Mouse (Mus musculus): ENCODE results near the gene Cradd. TPM values are rescaled to one million over a fixed set of nuclear protein-coding genes. Genes with fewer than 3 reads are reported as not detected.

Gene Cradd
- polyA plus RNA-seq, 1 experiment from 2014 or later = 11.7 TPM

DNA sequence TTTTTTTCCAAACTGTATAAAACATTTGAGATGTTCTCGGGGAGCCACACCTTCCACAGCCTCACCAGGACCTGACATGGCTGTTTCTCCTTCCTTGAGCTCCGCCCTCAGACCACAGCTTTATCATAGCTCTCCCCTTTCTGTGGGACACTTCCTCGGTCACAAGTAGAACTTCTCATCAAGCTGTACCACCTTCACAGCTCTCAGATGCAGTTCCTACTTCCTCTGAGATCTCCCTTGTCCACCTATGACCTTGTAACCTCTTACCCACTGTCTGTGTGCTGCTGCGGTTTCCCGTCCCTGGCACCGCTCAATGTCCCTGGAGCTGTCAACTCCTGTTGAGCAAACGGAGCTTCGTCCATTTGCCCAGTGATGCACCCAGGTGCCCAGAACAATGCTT, 143.8 kb downstream of the Cradd start:
- Histone ChIP-seq H3K27me3 (replicated peaks; ENCODE audit: control insufficient read depth, insufficient read depth, low read length) (no peaks in the 10 kb centered on the region), H3K27ac (ENCODE audit: low read depth, low read length) (no peak overlapping the region), H3K9me3 (replicated peaks; ENCODE audit: control insufficient read depth, low read length) (no peaks in the 10 kb centered on the region), H3K4me2 (ENCODE audit: low read length) (no peak overlapping the region), H3K4me1 (ENCODE audit: control insufficient read depth, insufficient read depth, low read length) (peaks cover 4% of the 10 kb centered on the region; the same call in 1 of the 2 replicates), H3K4me3 (ENCODE audit: low read depth, low read length) (no peak overlapping the region), H3K9ac (ENCODE audit: low read length) (no peak overlapping the region), H3K36me3 (ENCODE audit: control insufficient read depth, insufficient read depth, low read length) (no peaks in the 10 kb centered on the region)
- 87% methylated on average over 8 of the region's 8 CpGs for WGBS
- DNase-seq (ENCODE audit: low spot score) (no peak), ATAC-seq (no peak)

DNA sequence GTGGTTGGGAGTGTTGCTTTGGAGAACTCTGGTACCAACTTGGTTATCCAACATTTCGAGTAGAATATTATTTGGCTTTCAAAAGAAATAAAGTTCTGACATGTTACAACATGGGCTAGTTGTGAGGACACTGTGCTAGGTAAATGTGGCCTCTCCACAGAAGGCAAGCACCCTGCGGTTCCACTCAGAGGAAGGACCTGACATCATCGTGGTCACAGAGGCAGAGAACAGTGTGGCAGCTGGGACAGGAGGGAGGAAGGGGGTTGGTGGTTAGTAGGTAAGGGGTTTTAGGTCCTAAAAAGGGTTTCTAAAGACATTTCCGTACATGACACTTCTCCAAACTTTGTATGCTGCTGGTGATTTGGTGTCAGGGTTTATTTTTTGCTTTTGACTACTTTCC, 145.1 kb downstream of the Cradd start:
- Histone ChIP-seq H3K4me1 (ENCODE audit: control insufficient read depth, insufficient read depth, low read length) (peaks cover 4% of the 10 kb centered on the region; the same call in 1 of the 2 replicates), H3K4me2 (ENCODE audit: low read length) (no peak overlapping the region), H3K4me3 (ENCODE audit: low read depth, low read length) (no peak overlapping the region), H3K27ac (ENCODE audit: low read depth, low read length) (no peak overlapping the region), H3K27me3 (replicated peaks; ENCODE audit: control insufficient read depth, insufficient read depth, low read length) (no peaks in the 10 kb centered on the region), H3K9me3 (replicated peaks; ENCODE audit: control insufficient read depth, low read length) (no peaks in the 10 kb centered on the region), H3K36me3 (ENCODE audit: control insufficient read depth, insufficient read depth, low read length) (no peaks in the 10 kb centered on the region), H3K9ac (ENCODE audit: low read length) (no peak overlapping the region)
- ATAC-seq = no peak
- WGBS = 82% methylated on average over 4 of the region's 4 CpGs
- no peak for DNase-seq (ENCODE audit: low spot score)

DNA sequence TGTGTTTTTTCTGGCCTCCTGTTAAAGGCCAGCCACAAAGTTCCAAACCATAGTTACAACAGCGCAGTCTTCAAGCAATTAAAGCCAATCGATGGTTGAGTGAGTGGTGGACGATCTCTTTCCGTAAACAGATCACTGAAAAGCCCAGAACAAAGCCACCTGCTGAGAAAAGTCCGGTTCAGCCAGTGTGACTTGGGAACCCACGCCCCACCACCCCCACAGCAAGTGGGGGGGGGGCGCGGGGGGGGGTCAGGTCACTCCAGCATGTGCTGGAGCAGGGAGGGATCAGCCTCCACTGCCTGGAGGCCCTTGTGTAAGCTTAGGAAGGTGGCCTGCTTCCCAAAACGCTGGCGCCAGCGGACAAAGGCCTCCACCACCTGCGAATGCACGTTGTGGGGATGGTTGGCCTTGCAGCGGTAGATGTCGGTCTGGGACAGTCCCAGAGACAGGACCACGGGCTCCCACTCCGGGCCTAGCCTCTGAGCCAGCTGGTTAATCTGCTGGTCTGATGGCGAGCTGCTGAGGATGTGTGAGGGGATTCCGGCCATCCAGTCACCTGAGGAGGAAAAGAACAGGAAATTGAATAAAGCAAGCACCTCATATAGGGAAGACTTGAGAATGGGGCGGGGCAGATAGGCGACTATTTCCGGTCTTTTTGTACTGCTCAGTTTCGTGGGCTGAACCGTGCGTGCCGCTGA, 148.4 kb downstream of the Cradd start:
- H3K9me3 ChIP-seq (replicated peaks; ENCODE audit: control insufficient read depth, low read length) = no peaks in the 10 kb centered on the region
- no peak for DNase-seq (ENCODE audit: low spot score)

DNA sequence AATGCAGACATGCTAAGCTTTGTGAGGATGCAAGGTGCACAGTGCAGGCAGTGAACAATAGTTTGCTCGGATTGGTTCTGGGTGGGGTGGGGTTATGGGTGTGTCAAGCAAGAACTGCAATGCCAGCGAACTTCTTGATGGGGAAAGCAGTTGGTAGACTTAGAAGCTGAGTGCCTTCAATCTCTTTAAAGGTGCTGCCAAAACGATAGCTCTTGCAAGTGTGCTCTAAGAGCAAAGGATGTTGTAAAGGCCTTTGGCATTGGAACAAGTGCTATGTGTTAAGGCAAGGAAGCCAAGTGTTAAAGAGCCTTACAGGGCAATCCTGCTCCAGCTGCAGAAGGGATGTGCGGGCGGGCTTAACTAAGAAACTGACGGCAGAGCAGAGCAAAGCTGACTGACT, 149.7 kb downstream of the Cradd start:
- Histone ChIP-seq H3K9ac (ENCODE audit: low read length) (no peak overlapping the region), H3K27me3 (replicated peaks; ENCODE audit: control insufficient read depth, insufficient read depth, low read length) (no peaks in the 10 kb centered on the region), H3K4me1 (ENCODE audit: control insufficient read depth, insufficient read depth, low read length) (peaks cover 10% of the 10 kb centered on the region; the same call in 1 of the 2 replicates), H3K4me3 (ENCODE audit: low read depth, low read length) (no peak overlapping the region), H3K9me3 (replicated peaks; ENCODE audit: control insufficient read depth, low read length) (no peaks in the 10 kb centered on the region; the same call in 1 of the 2 replicates), H3K4me2 (ENCODE audit: low read length) (no peak overlapping the region), H3K27ac (ENCODE audit: low read depth, low read length) (no peak overlapping the region), H3K36me3 (ENCODE audit: control insufficient read depth, insufficient read depth, low read length) (no peaks in the 10 kb centered on the region)
- no peak for DNase-seq (ENCODE audit: low spot score)
- no peak for ATAC-seq
- WGBS = 69% methylated on average over 6 of the region's 6 CpGs

More for the DNA sequence above, 148.4 kb downstream of the Cradd start:
- no peak for ATAC-seq
- Histone ChIP-seq H3K27ac (ENCODE audit: low read depth, low read length) (no peak overlapping the region), H3K4me1 (ENCODE audit: control insufficient read depth, insufficient read depth, low read length) (peaks cover 10% of the 10 kb centered on the region; the same call in 1 of the 2 replicates), H3K4me2 (ENCODE audit: low read length) (no peak overlapping the region), H3K9ac (ENCODE audit: low read length) (no peak overlapping the region), H3K4me3 (ENCODE audit: low read depth, low read length) (no peak overlapping the region), H3K27me3 (replicated peaks; ENCODE audit: control insufficient read depth, insufficient read depth, low read length) (no peaks in the 10 kb centered on the region), H3K36me3 (ENCODE audit: control insufficient read depth, insufficient read depth, low read length) (no peaks in the 10 kb centered on the region)
- WGBS = 43% methylated on average over 26 of the region's 26 CpGs

DNA sequence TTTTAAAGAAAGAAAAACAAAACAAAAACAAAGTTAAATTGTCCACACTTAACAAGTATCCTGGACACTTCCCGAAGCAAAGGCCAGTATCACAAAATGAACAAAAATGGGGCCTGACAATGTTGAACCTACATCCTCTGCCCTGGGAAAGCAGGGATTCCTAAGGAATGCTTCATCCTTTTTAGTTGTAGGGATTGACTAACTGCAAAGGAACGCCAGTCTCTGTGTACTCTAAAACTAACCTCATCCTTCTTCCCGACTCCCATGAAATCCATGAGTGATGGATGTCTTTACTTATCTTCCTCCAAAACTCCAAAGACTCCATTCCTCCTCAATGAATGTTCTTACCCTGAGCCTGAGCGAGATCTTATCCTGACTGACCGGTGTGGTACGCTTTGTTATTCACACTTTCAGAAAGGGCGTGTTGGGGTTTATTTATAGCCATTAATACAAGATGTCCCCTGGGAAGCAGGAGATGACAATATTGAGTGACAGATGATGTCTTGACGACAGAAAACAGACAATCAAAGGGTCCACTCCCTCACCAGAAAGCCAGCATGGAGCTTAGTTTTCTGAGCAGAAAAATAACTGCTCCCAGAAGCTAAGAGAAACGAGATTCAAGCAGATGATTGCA, 153.1 kb downstream of the Cradd start:
- Histone ChIP-seq H3K27ac (ENCODE audit: low read depth, low read length) (no peak overlapping the region), H3K36me3 (ENCODE audit: control insufficient read depth, insufficient read depth, low read length) (no peaks in the 10 kb centered on the region), H3K9me3 (replicated peaks; ENCODE audit: control insufficient read depth, low read length) (no peaks in the 10 kb centered on the region; the same call in 1 of the 2 replicates), H3K27me3 (replicated peaks; ENCODE audit: control insufficient read depth, insufficient read depth, low read length) (no peaks in the 10 kb centered on the region), H3K4me1 (ENCODE audit: control insufficient read depth, insufficient read depth, low read length) (peaks cover 10% of the 10 kb centered on the region; the same call in 1 of the 2 replicates), H3K4me3 (ENCODE audit: low read depth, low read length) (no peak overlapping the region), H3K4me2 (ENCODE audit: low read length) (no peak overlapping the region), H3K9ac (ENCODE audit: low read length) (no peak overlapping the region)
- 88% methylated on average over 9 of the region's 9 CpGs for WGBS
- no peak for ATAC-seq
- no peak for DNase-seq (ENCODE audit: low spot score)

DNA sequence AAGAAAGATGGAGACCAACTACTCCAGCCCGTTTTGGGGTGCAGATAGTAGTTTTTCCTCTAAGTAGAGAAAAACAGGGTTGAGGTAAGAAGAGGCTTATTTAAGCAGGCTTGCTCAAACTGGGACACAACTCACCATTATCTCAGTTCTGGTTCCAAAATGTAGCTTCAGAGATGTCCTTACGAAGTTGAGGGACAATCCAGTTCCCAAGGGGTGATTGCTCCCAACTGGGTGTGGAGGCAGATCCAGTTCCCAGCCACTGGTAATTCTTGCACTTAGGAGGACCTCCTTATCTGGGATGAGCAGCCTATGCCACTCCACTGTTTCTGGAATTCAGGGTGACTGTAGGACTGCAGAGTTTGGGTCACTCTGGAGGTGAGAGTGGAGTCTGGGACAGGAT, 159.0 kb downstream of the Cradd start:
- no peaks in the 10 kb centered on the region for H3K4me1 ChIP-seq (ENCODE audit: control insufficient read depth, insufficient read depth, low read length)
- H3K36me3 ChIP-seq (ENCODE audit: control insufficient read depth, insufficient read depth, low read length) = no peaks in the 10 kb centered on the region
- H3K4me3 ChIP-seq (ENCODE audit: low read depth, low read length) = no peak overlapping the region
- ATAC-seq (no peak), DNase-seq (ENCODE audit: low spot score) (no peak)
- WGBS = 85% methylated on average over 2 of the region's 2 CpGs
- no peaks in the 10 kb centered on the region for H3K27me3 ChIP-seq (replicated peaks; ENCODE audit: control insufficient read depth, insufficient read depth, low read length)
- H3K9me3 ChIP-seq (replicated peaks; ENCODE audit: control insufficient read depth, low read length) = no peaks in the 10 kb centered on the region
- H3K27ac ChIP-seq (ENCODE audit: low read depth, low read length) = no peak overlapping the region
- no peak overlapping the region for H3K9ac ChIP-seq (ENCODE audit: low read length)
- no peak overlapping the region for H3K4me2 ChIP-seq (ENCODE audit: low read length)

DNA sequence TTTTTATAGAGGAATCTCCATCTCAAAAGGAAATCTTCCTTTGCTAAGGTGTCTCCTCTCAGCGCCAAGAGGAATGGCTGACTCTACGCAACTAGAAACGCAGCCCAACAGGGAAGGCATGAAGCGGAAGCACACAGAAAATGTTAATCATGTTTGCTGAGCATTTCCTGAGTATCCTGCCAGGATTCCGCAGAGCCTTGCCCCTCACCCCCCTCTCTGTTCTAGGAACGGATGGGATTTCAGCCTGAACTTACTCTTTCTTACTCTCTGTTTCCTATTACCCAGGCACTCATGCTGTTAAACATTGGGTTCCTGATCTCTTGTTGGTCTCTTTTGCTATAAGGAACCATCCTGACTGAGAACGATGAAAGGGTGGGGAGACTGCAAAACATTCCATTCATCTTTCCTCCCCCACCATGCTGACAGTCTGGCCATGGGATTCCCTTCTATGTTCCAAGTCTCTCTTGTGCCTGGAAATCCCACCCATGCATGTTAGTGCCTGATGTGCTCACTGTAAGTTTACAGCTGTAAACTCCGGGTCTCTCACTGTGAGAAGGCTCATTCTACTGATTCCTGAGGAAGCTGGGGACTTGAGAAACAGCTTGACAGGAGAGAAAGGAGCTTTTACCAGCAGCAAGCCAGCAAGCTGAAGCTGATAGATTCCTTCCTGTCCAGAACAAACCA, 161.1 kb downstream of the Cradd start:
- no peak overlapping the region for H3K4me2 ChIP-seq (ENCODE audit: low read length)
- ATAC-seq = no peak
- no peak overlapping the region for H3K27ac ChIP-seq (ENCODE audit: low read depth, low read length)
- H3K9ac ChIP-seq (ENCODE audit: low read length) = 0 out of 2 replicates have a peak overlapping the region, but pooled peaks have one; percentile 13
- H3K9me3 ChIP-seq (replicated peaks; ENCODE audit: control insufficient read depth, low read length) = no peaks in the 10 kb centered on the region
- no peaks in the 10 kb centered on the region for H3K4me1 ChIP-seq (ENCODE audit: control insufficient read depth, insufficient read depth, low read length)
- H3K36me3 ChIP-seq (ENCODE audit: control insufficient read depth, insufficient read depth, low read length) = no peaks in the 10 kb centered on the region
- no peak overlapping the region for H3K4me3 ChIP-seq (ENCODE audit: low read depth, low read length)
- 67% methylated on average over 8 of the region's 8 CpGs for WGBS
- DNase-seq (ENCODE audit: low spot score) = no peak
- H3K27me3 ChIP-seq (replicated peaks; ENCODE audit: control insufficient read depth, insufficient read depth, low read length) = no peaks in the 10 kb centered on the region

DNA sequence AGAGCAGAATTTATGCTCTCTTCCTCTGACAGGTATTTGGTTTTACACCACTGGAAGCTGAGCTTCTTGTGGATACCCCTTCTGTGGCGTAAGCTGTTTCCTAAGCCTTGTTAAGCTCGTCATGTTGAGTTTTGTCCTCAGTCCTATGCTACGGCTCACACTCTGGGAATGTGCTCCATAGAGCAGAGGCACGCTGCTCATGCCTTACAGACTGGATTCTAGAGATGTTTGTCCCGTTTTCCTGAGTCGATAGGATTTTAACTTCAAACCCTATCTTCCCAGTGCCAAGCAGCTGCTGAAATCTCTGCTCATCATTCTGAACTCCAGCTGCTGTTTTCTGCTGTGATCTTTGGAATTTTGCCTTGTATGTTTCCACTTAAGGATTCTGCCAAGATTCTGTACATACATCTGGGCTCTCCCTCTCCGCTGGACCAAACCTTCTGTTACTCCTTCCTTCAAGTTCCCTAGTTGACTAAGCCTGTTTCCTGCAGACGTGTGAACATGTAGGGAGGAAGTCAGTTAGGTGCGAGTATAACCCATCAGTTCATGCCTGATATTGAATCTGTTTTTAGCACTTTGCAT, 164.2 kb downstream of the Cradd start:
- no peak for DNase-seq (ENCODE audit: low spot score)
- H3K9ac ChIP-seq (ENCODE audit: low read length) = no peak overlapping the region
- WGBS = 76% methylated on average over 9 of the region's 9 CpGs
- no peaks in the 10 kb centered on the region for H3K4me1 ChIP-seq (ENCODE audit: control insufficient read depth, insufficient read depth, low read length)
- no peak overlapping the region for H3K4me3 ChIP-seq (ENCODE audit: low read depth, low read length)
- H3K36me3 ChIP-seq (ENCODE audit: control insufficient read depth, insufficient read depth, low read length) = no peaks in the 10 kb centered on the region
- no peaks in the 10 kb centered on the region for H3K27me3 ChIP-seq (replicated peaks; ENCODE audit: control insufficient read depth, insufficient read depth, low read length)
- no peak overlapping the region for H3K27ac ChIP-seq (ENCODE audit: low read depth, low read length)
- no peaks in the 10 kb centered on the region for H3K9me3 ChIP-seq (replicated peaks; ENCODE audit: control insufficient read depth, low read length)
- ATAC-seq = no peak
- H3K4me2 ChIP-seq (ENCODE audit: low read length) = no peak overlapping the region

All from forebrain, embryonic 14.5 days (tissue).